ENCODE assay signal across 9 mouse cellular contexts in the genomic region with DNA sequence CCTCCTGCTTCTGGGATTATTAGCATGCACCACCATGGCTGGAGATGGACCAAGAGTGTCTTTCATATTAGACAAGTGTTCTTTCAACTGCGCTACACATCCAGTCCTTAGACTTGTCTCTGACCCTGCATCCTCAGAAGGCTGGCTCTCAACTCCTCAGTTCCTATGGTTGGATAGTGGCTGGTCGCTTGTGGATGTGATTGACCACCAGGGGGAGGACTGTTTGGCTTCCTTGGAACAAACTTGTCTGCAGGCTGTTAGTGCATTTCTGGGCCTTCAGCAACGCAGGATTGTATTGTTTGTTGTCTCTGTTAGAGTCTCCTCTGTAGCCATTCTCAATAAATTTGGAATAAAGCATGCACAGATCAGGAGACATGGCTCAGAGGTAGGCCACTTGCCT. TPM values are rescaled to one million over a fixed set of nuclear protein-coding genes. Genes with fewer than 3 reads are reported as not detected.
DNase-seq lines count a peak whose midpoint lies in the region; ATAC-seq and TF ChIP-seq lines count a peak whose summit lies in the region.
"Had no signal": no experiment of that assay in that cellular context is flagged by ENCODE, and none has a peak within 500 bp of the region (broad histone marks: within the 10 kb centered on the region; RNA-seq: fewer than 3 reads in every experiment).

No protein-coding gene starts in this region.

- no peak for TF ChIP-seq POLR2A in lung, adult 2 months (IDR thresholded peaks at IDR 0.05; ENCODE audit: borderline replicate concordance, extremely low read depth, low read depth, low read length)

- no peak overlapping the region for H3K27ac ChIP-seq in embryonic facial prominence, embryonic 11.5 days (replicated peaks; ENCODE audit: low read depth, low read length)
- H3K27ac ChIP-seq: limb, embryonic 15.5 days had no signal

- H3K4me3 ChIP-seq in embryonic facial prominence, embryonic 11.5 days (ENCODE audit: low read depth, low read length), result no peak overlapping the region
- H3K4me3 ChIP-seq in lung, adult 2 months (replicated peaks; ENCODE audit: extremely low read depth, low read depth, low read length), result no peak overlapping the region
- H3K4me3 ChIP-seq: limb, embryonic 15.5 days had no signal

- H3K9ac ChIP-seq in embryonic facial prominence, embryonic 11.5 days (replicated peaks; ENCODE audit: low read length), result no peak overlapping the region
- H3K9ac ChIP-seq: limb, embryonic 15.5 days had no signal

- no peaks in the 10 kb centered on the region for H3K27me3 ChIP-seq in embryonic facial prominence, embryonic 11.5 days (ENCODE audit: control insufficient read depth, insufficient read depth, low read length)
- H3K27me3 ChIP-seq: limb, embryonic 15.5 days had no signal

- peak; percentile 48; the same call in 1 of the 2 replicates for TF ChIP-seq CTCF in lung, adult 2 months (IDR thresholded peaks at IDR 0.05; ENCODE audit: insufficient read depth, low read length)

- intact Hi-C loops in left cerebral cortex, postnatal 14 days (cut with DNase I), result loop anchor here (10.0 kb wide), 1 partner anchor 145 kb away; no protein-coding TSS in a partner anchor

- no peak for ATAC-seq in embryonic facial prominence, embryonic 11.5 days (replicated peaks; ENCODE audit: insufficient number of reproducible peaks, low FRiP score, low TSS enrichment, low read depth)

- no peaks in the 10 kb centered on the region for H3K4me1 ChIP-seq in embryonic facial prominence, embryonic 11.5 days (ENCODE audit: control insufficient read depth, insufficient read depth, low read length)
- no peaks in the 10 kb centered on the region for H3K4me1 ChIP-seq in lung, adult 2 months (ENCODE audit: control insufficient read depth, insufficient read depth, low read length)
- H3K4me1 ChIP-seq: limb, embryonic 15.5 days had no signal

- no peaks in the 10 kb centered on the region for H3K9me3 ChIP-seq in embryonic facial prominence, embryonic 11.5 days (replicated peaks; ENCODE audit: control insufficient read depth, low read length)
- H3K9me3 ChIP-seq: limb, embryonic 15.5 days had no signal

- H3K36me3 ChIP-seq in embryonic facial prominence, embryonic 11.5 days (replicated peaks; ENCODE audit: control insufficient read depth, insufficient read depth, low read depth, low read length), result no peaks in the 10 kb centered on the region
- H3K36me3 ChIP-seq: limb, embryonic 15.5 days had no signal

- H3K4me2 ChIP-seq in embryonic facial prominence, embryonic 11.5 days (ENCODE audit: low read depth, low read length), result no peak overlapping the region
- H3K4me2 ChIP-seq: limb, embryonic 15.5 days had no signal

- WGBS in embryonic facial prominence, embryonic 11.5 days, result 52% methylated on average over 3 of the region's 3 CpGs
- WGBS in lung, adult 2 months, result 48% methylated on average over 3 of the region's 3 CpGs

- DNase-seq in adrenal gland, adult 2 months, result peak; percentile 32
- no peak for DNase-seq in adrenal gland, adult 8-10 months
- DNase-seq in left cerebral cortex, postnatal 14 days (ENCODE audit: low spot score in 2 of 2), result peak; percentile 37 to 55
- DNase-seq in left cerebral cortex, adult 8-10 months (ENCODE audit: low spot score in 2 of 2), result no peak
- DNase-seq in adrenal gland, postnatal 10 days, result peak; percentile 48
- DNase-seq in embryonic facial prominence, embryonic 11.5 days (ENCODE audit: low spot score), result peak; percentile 66
- DNase-seq in lung, adult 2 months, result peak; percentile 7
- no peak for DNase-seq in spleen, postnatal 10 days (ENCODE audit: low spot score in 2 of 2)

RNA-seq across cellular contexts. Expression of a gene that starts 55.4 kb away (rescaled TPM):
- 10 to 100 TPM; 18.0 to 24.0 TPM for total RNA-seq in adrenal gland, adult 2 months (2021)
- 7.4 and 10.9 TPM in 2 replicates for polyA plus RNA-seq in adrenal gland, adult 2 months (2012; rRNA removed)
- total RNA-seq in adrenal gland, adult 8-10 months (2022), result 10 to 100 TPM; 15.5 to 24.1 (median 21.4) TPM
- 100 to 1,000 TPM; 127 to 137 TPM for total RNA-seq in left cerebral cortex, postnatal 14 days (2021)
- total RNA-seq in left cerebral cortex, adult 8-10 months (2022), result 100 to 1,000 TPM; 125 to 132 (median 132) TPM
- total RNA-seq in adrenal gland, postnatal 10 days (2021), result 10 to 100 TPM; 21.1 to 32.3 TPM
- polyA plus RNA-seq in embryonic facial prominence, embryonic 11.5 days (2014; fragmentation: Nextera tagmentation; extraction: Ambion mirVana), result 40.8 and 42.8 TPM in 2 replicates
- 37.2 and 42.3 TPM in 2 replicates for polyA plus RNA-seq in lung, adult 2 months (2012; rRNA removed)

Comparison
In these comparisons a context has a peak if more than half of its experiments do, and no peak if none do; other contexts are left out.
1. DNase-seq: peak in adrenal gland, adult 2 months (single experiment), left cerebral cortex, postnatal 14 days (2 of 2), adrenal gland, postnatal 10 days (single experiment), embryonic facial prominence, embryonic 11.5 days (single experiment) and lung, adult 2 months (single experiment); none in adrenal gland, adult 8-10 months (single experiment), left cerebral cortex, adult 8-10 months (0 of 2) and spleen, postnatal 10 days (0 of 2).